Mouse (Mus musculus) liver, embryonic 14.5 days (tissue): Measurements from ENCODE around the gene Mrps34. TPM values are rescaled to one million over a fixed set of nuclear protein-coding genes. Genes with fewer than 3 reads are reported as not detected.

ENCODE experiments used
- ATAC-seq: fragments of 200-750 bp; cut with Nextera tagmentation; 2 replicates; pipeline ENCODE4 v1.8.0; 2017; ENCODE audit warnings: moderate number of reproducible peaks, mild to moderate bottlenecking, moderate library complexity; ENCODE audit not compliant: insufficient read depth
- DNase-seq, 3 experiments: peaks; one replicate each; pipeline ENCODE4 v3.0.0-alpha.2; 2012 to 2013; ENCODE audit warnings: low read depth in 3 of 3, low spot score in 3 of 3
- H3K27ac ChIP-seq: fragments of 300-500 bp; sonication (generic); 2 replicates; pipeline ENCODE4 v1.5.1; 2014; ENCODE audit warnings: moderate library complexity, mild to moderate bottlenecking, control low read depth, inconsistent platforms
- H3K27me3 ChIP-seq: fragments of 300-500 bp; sonication (generic); 2 replicates; pipeline ENCODE4 v1.6.1; 2014; ENCODE audit warnings: mild to moderate bottlenecking, low read length, moderate library complexity; ENCODE audit not compliant: control insufficient read depth, insufficient read depth
- H3K36me3 ChIP-seq: fragments of 300-500 bp; sonication (generic); replicated peaks from 2 replicates; pipeline ENCODE4 v1.6.1; 2014; ENCODE audit warnings: low read depth; ENCODE audit not compliant: control insufficient read depth, insufficient read depth
- H3K4me1 ChIP-seq, 2 experiments: fragments of 200-500 bp in 1 of 2; fragments of 300-500 bp in 1 of 2; sonication (generic) in 1 of 2; replicated peaks; 2 replicates each; pipeline ENCODE4 v1.6.1; 2012 to 2014; ENCODE audit warnings: antibody characterized with exemption in 1 of 2, inconsistent platforms in 1 of 2, low read length in 1 of 2; ENCODE audit not compliant: control insufficient read depth in 2 of 2, insufficient read depth in 2 of 2
- H3K4me2 ChIP-seq: fragments of 300-500 bp; sonication (generic); 2 replicates; pipeline ENCODE4 v1.6.1; 2014; ENCODE audit warnings: low read depth, mild to moderate bottlenecking, control low read depth, moderate library complexity
- H3K4me3 ChIP-seq, 2 experiments: fragments of 200-500 bp in 1 of 2; fragments of 300-500 bp in 1 of 2; sonication (generic) in 1 of 2; 2 replicates each; pipeline ENCODE4 v1.5.1; 2012 to 2014; ENCODE audit warnings: low read depth in 2 of 2, low read length in 2 of 2, mild to moderate bottlenecking in 2 of 2, control low read depth in 1 of 2, inconsistent platforms in 1 of 2, moderate library complexity in 1 of 2; ENCODE audit not compliant: insufficient read depth in 1 of 2
- H3K9ac ChIP-seq: fragments of 300-500 bp; sonication (generic); replicated peaks from 2 replicates; pipeline ENCODE4 v1.6.1; 2014; ENCODE audit warnings: mild to moderate bottlenecking, control low read depth, moderate library complexity
- H3K9me3 ChIP-seq: fragments of 300-500 bp; sonication (generic); 2 replicates; pipeline ENCODE4 v1.6.1; 2016; ENCODE audit warnings: low read length, mixed read lengths; ENCODE audit not compliant: control insufficient read depth
- CTCF ChIP-seq: IDR thresholded peaks from 2 replicates; pipeline ENCODE4 v1.5.1; 2016; ENCODE audit warnings: antibody characterized with exemption, low read depth, control low read depth
- EP300 ChIP-seq: IDR thresholded peaks from 2 replicates; pipeline ENCODE4 v1.6.1; 2016; ENCODE audit warnings: antibody characterized with exemption, low read depth
- WGBS: fragments of 180-500 bp; shearing (Covaris S2); extraction: QIAGEN DNeasy Blood & Tissue Kit; methylation state at CpG from one replicate; pipeline ENCODE4 v1.1.7; 2014; ENCODE audit not compliant: insufficient replicate concordance; 5-methylcytosine and 5-hydroxymethylcytosine counted together
- polyA plus RNA-seq, 2 experiments: library from polyadenylated mRNA; depleted of rRNA in 1 of 2; stranded (reverse) in 1 of 2; unstranded in 1 of 2; fragments of >200 nt; fragmentation: Nextera tagmentation in 1 of 2; extraction: Ambion mirVana in 1 of 2; gene quantifications; 2 replicates each; pipeline versions ENCODE4 v1.2.1 to v1.2.3; 2012 to 2014

Mrps34 gene
- 48.0 and 49.2 TPM in 2 replicates for polyA plus RNA-seq (2012; rRNA removed)
- 43.5 and 49.9 TPM in 2 replicates for polyA plus RNA-seq (2014; fragmentation: Nextera tagmentation; extraction: Ambion mirVana)

DNA sequence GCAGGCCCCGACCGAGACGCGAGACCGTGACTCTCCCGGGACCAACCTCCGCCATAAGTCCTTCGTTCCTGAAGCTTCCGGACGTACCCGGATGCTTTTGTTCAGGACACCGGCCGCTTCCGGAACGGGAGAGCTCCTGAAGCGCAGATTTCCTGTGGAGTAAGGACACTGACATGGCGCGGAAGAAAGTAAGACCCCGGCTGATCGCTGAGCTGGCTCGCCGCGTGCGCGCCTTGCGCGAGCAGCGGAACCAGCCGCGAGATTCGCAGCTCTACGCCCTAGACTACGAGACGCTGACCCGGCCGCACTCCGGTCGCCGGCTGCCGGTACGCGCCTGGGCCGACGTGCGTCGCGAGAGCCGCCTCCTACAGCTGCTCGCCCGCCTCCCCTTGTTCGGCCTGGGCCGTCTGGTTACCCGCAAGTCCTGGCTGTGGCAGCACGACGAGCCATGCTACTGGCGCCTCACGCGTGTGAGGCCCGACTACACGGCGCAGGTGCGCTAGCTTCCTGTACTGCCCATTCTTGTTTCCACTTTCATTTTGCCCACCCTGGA lies at the start of gene Mrps34, which contains the start of gene Eme2:
Gene Mrps34, plus strand, starts transcription at position 122 of the 553 bp plus-strand sequence.
Gene Eme2, minus strand, starts transcription at position 93 of the 553 bp plus-strand sequence.
- Histone ChIP-seq H3K9me3 (no peaks in the 10 kb centered on the region), H3K4me1 (peaks cover 13 to 16% of the 10 kb centered on the region in 2 experiments; a peak in 3 of 4 replicates), H3K27ac (peak within 1 kb of the TSS; percentile 55), H3K4me2 (peak within 1 kb of the TSS; percentile 97), H3K27me3 (no peaks in the 10 kb centered on the region), H3K4me3 (peak within 1 kb of the TSS; percentile 83 to 99), H3K36me3 (peaks cover 54% of the 10 kb centered on the region), H3K9ac (peak within 1 kb of the TSS; percentile 87)
- ATAC-seq = peak; percentile 58
- DNase-seq = peak; percentile 72 to 78 (median 75)
- no peak for TF ChIP-seq EP300
- WGBS = under 1% methylated on average over 58 of the region's 62 CpGs

GRCm38 (mm10) chr17:24847386-24847785 lies 47.5 kb upstream of the Mrps34 start:
- peak overlapping the region; percentile 35 for H3K9ac ChIP-seq

GRCm38 (mm10) chr17:24848600-24849031 lies 46.3 kb upstream of the Mrps34 start:
- DNase-seq (peak; percentile 71 to 79 (median 77)), ATAC-seq (peak; percentile 50)
- peaks cover 18 to 21% of the 10 kb centered on the region in 2 experiments for H3K4me1 ChIP-seq
- TF ChIP-seq EP300 (peak; percentile 66), CTCF (peak; percentile 36; the same call in 1 of the 2 replicates)
- H3K4me3 ChIP-seq = peak overlapping the region; percentile 71 to 83
- peak overlapping the region; percentile 89 for H3K4me2 ChIP-seq
- peak overlapping the region; percentile 86 for H3K9ac ChIP-seq
- peaks cover 7% of the 10 kb centered on the region for H3K36me3 ChIP-seq
- H3K27ac ChIP-seq = peak overlapping the region; percentile 92
- H3K27me3 ChIP-seq = no peaks in the 10 kb centered on the region
- no peaks in the 10 kb centered on the region for H3K9me3 ChIP-seq

More at GRCm38 (mm10) chr17:24847386-24847785, 47.5 kb upstream of the Mrps34 start:
- no peaks in the 10 kb centered on the region for H3K9me3 ChIP-seq
- peaks cover 18 to 21% of the 10 kb centered on the region in 2 experiments for H3K4me1 ChIP-seq
- ATAC-seq (no peak), DNase-seq (no peak)
- no peak for TF ChIP-seq CTCF
- TF ChIP-seq EP300 = no peak
- peak overlapping the region; percentile 1 to 41; a peak in 3 of 4 replicates for H3K4me3 ChIP-seq
- WGBS = 86% methylated on average over 1 of the region's 1 CpGs
- peak overlapping the region; percentile 89 for H3K4me2 ChIP-seq
- peak overlapping the region; percentile 69 for H3K27ac ChIP-seq
- no peaks in the 10 kb centered on the region for H3K27me3 ChIP-seq
- H3K36me3 ChIP-seq = no peaks in the 10 kb centered on the region; the same call in 1 of the 2 replicates

- no peak for TF ChIP-seq EP300
- TF ChIP-seq CTCF = peak; percentile 71
- no peaks in the 10 kb centered on the region for H3K9me3 ChIP-seq
- H3K4me3 ChIP-seq = peak overlapping the region; percentile 71 to 83
- H3K27ac ChIP-seq = peak overlapping the region; percentile 92
- H3K4me1 ChIP-seq = peaks cover 18 to 21% of the 10 kb centered on the region in 2 experiments
- peak overlapping the region; percentile 86 for H3K9ac ChIP-seq
- peaks cover 18% of the 10 kb centered on the region for H3K36me3 ChIP-seq
- ATAC-seq = peak; percentile 44
- 0% methylated on average over 21 of the region's 21 CpGs for WGBS
- no peak for DNase-seq
- H3K4me2 ChIP-seq = peak overlapping the region; percentile 89
- H3K27me3 ChIP-seq = no peaks in the 10 kb centered on the region
Measured at GRCm38 (mm10) chr17:24849733-24850064, 45.2 kb upstream of the Mrps34 start.

GRCm38 (mm10) chr17:24850065-24850772 lies 44.7 kb upstream of the Mrps34 start, which contains the start of gene Fahd1:
TSS of gene Fahd1 (minus strand) at chr17:24850364.
- DNase-seq = peak; percentile 98 to 99 (median 98)
- Histone ChIP-seq H3K9me3 (no peaks in the 10 kb centered on the region), H3K9ac (peak within 1 kb of the TSS; percentile 86), H3K4me1 (peaks cover 18 to 21% of the 10 kb centered on the region in 2 experiments), H3K27me3 (no peaks in the 10 kb centered on the region), H3K4me2 (peak within 1 kb of the TSS; percentile 89), H3K4me3 (peak within 1 kb of the TSS; percentile 71 to 83), H3K27ac (peak within 1 kb of the TSS; percentile 92), H3K36me3 (peaks cover 18% of the 10 kb centered on the region)
- peak; percentile 92 for ATAC-seq
- TF ChIP-seq CTCF (0 out of 2 replicates have a peak, but pooled peaks have one; percentile 36), EP300 (no peak)
- WGBS = under 1% methylated on average over 58 of the region's 58 CpGs
